Mouse (Mus musculus) limb, embryonic 14.5 days (tissue): ENCODE measurements around the gene Col24a1. TPM values are rescaled to one million over a fixed set of nuclear protein-coding genes. Genes with fewer than 3 reads are reported as not detected.

Experiments used
- ATAC-seq: fragments of 200-750 bp; cut with Nextera tagmentation; 2 replicates; pipeline ENCODE4 v1.8.0; 2017; ENCODE audit warnings: low read depth, moderate number of reproducible peaks, moderate TSS enrichment; ENCODE audit not compliant: low FRiP score
- DNase-seq: peaks from one replicate; pipeline ENCODE4 v3.0.0-alpha.2; 2015; ENCODE audit warnings: low spot score
- H3K27ac ChIP-seq: fragments of 300-500 bp; sonication (generic); replicated peaks from 2 replicates; pipeline ENCODE4 v1.5.1; 2014; ENCODE audit warnings: low read depth, mild to moderate bottlenecking, low read length, moderate library complexity, mixed read lengths
- H3K27me3 ChIP-seq: fragments of 300-500 bp; sonication (generic); 2 replicates; pipeline ENCODE4 v1.6.1; 2014; ENCODE audit warnings: low read length, mixed read lengths; ENCODE audit not compliant: control insufficient read depth, insufficient read depth
- H3K36me3 ChIP-seq: fragments of 300-500 bp; sonication (generic); 2 replicates; pipeline ENCODE4 v1.6.1; 2014; ENCODE audit warnings: mild to moderate bottlenecking, low read length, moderate library complexity, mixed read lengths; ENCODE audit not compliant: control insufficient read depth, insufficient read depth
- H3K4me1 ChIP-seq: fragments of 300-500 bp; sonication (generic); 2 replicates; pipeline ENCODE4 v1.6.1; 2014; ENCODE audit warnings: antibody characterized with exemption, low read length, mixed read lengths; ENCODE audit not compliant: control insufficient read depth, insufficient read depth
- H3K4me2 ChIP-seq: fragments of 300-500 bp; sonication (generic); replicated peaks from 2 replicates; pipeline ENCODE4 v1.6.1; 2014; ENCODE audit warnings: low read depth, mild to moderate bottlenecking, low read length, moderate library complexity; ENCODE audit not compliant: severe bottlenecking
- H3K4me3 ChIP-seq: fragments of 300-500 bp; sonication (generic); replicated peaks from 2 replicates; pipeline ENCODE4 v1.5.1; 2014; ENCODE audit warnings: low read length
- H3K9ac ChIP-seq: fragments of 300-500 bp; sonication (generic); 2 replicates; pipeline ENCODE4 v1.6.1; 2014; ENCODE audit warnings: mild to moderate bottlenecking, low read depth, low read length, moderate library complexity; ENCODE audit not compliant: severe bottlenecking
- H3K9me3 ChIP-seq: fragments of 300-500 bp; sonication (generic); 2 replicates; pipeline ENCODE4 v1.6.1; 2016; ENCODE audit warnings: low read length; ENCODE audit not compliant: control insufficient read depth
- POLR2A ChIP-seq: fragments of 200-500 bp; IDR thresholded peaks from 2 replicates; pipeline ENCODE4 v1.8.0; 2012; ENCODE audit warnings: inconsistent platforms, mild to moderate bottlenecking, moderate library complexity, borderline replicate concordance; ENCODE audit not compliant: insufficient read depth, insufficient read length; ENCODE audit errors: extremely low read depth
- WGBS: fragments of 180-500 bp; shearing (Covaris S2); extraction: QIAGEN DNeasy Blood & Tissue Kit; methylation state at CpG from one replicate; pipeline ENCODE4 v1.1.7; 2014; 5-methylcytosine and 5-hydroxymethylcytosine counted together
- polyA plus RNA-seq, 2 experiments: library from polyadenylated mRNA; depleted of rRNA in 1 of 2; stranded (reverse) in 1 of 2; unstranded in 1 of 2; fragments of >200 nt; fragmentation: Nextera tagmentation in 1 of 2; extraction: Ambion mirVana in 1 of 2; gene quantifications; 2 replicates each; pipeline versions ENCODE4 v1.2.1 to v1.2.3; 2012 to 2014

Col24a1 gene
- polyA plus RNA-seq, 2 experiments, result 9.5 to 24.0 TPM

DNA sequence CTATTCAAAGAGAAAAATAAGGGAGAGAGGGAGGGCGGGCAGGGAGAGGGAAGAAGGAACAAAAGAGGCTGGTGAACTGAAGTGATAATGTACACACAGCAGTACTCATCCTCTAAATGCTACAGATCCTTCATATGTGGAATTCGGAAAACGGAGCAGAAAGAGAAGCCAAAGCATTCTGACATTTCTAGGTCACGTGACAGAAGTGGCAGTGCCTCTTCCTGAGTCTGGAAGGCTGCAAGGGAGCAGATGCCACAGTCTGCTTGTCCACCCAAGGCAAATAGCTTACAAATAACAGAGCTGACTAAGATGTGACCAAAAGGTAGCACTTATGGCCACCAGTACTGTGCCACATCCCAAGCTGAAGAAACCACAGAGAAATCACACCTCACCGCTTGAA is 164.8 kb downstream of the Col24a1 start:
- 74% methylated on average over 5 of the region's 5 CpGs for WGBS
- Histone ChIP-seq H3K27me3 (no peaks in the 10 kb centered on the region), H3K4me2 (no peak overlapping the region), H3K36me3 (0 out of 2 replicates have a peak, but pooled peaks cover 3% of the 10 kb centered on the region), H3K4me1 (no peaks in the 10 kb centered on the region), H3K4me3 (no peak overlapping the region), H3K9ac (no peak overlapping the region), H3K9me3 (no peaks in the 10 kb centered on the region), H3K27ac (no peak overlapping the region)
- ATAC-seq, result no peak
- TF ChIP-seq POLR2A, result no peak
- no peak for DNase-seq

GRCm38 (mm10) chr3:145462351-145462750 is 170.1 kb downstream of the Col24a1 start:
- H3K4me2 ChIP-seq, result no peak overlapping the region
- no peaks in the 10 kb centered on the region for H3K9me3 ChIP-seq
- H3K9ac ChIP-seq, result no peak overlapping the region
- ATAC-seq (no peak), DNase-seq (no peak)
- WGBS, result 62% methylated on average over 7 of the region's 7 CpGs
- H3K27me3 ChIP-seq, result no peaks in the 10 kb centered on the region
- H3K4me3 ChIP-seq, result no peak overlapping the region
- no peak for TF ChIP-seq POLR2A
- no peak overlapping the region for H3K27ac ChIP-seq
- H3K4me1 ChIP-seq, result no peaks in the 10 kb centered on the region
- 0 out of 2 replicates have a peak, but pooled peaks cover 3% of the 10 kb centered on the region for H3K36me3 ChIP-seq

DNA sequence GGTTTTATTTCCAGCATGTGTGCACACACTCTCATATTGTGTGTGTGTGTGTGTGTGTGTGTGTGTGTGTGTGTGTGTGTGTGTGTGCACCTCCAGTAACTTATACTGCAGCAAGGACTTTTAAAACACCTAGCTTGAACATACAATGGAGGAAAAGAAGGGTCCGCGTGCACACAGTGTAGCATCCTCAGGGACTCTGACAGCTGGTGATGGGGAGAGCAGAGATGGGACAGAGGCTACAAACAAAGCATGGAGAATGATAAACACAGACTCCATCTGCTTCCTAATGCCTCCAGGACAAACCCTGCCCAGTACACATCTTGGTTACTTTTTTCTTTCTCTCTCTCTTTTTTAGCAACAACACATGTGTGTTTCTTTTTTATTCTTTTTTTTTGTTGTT is 171.5 kb downstream of the Col24a1 start:
- WGBS, result 73% methylated on average over 2 of the region's 2 CpGs
- ATAC-seq (no peak), DNase-seq (no peak)
- H3K27me3 ChIP-seq, result no peaks in the 10 kb centered on the region
- TF ChIP-seq POLR2A, result no peak
- H3K27ac ChIP-seq, result no peak overlapping the region
- H3K36me3 ChIP-seq, result 0 out of 2 replicates have a peak, but pooled peaks cover 3% of the 10 kb centered on the region
- H3K9me3 ChIP-seq, result no peaks in the 10 kb centered on the region
- H3K9ac ChIP-seq, result no peak overlapping the region
- no peak overlapping the region for H3K4me2 ChIP-seq
- H3K4me3 ChIP-seq, result no peak overlapping the region
- H3K4me1 ChIP-seq, result no peaks in the 10 kb centered on the region

- no peaks in the 10 kb centered on the region for H3K4me1 ChIP-seq
- no peak overlapping the region for H3K4me2 ChIP-seq
- H3K9ac ChIP-seq, result no peak overlapping the region
- no peak overlapping the region for H3K27ac ChIP-seq
- H3K27me3 ChIP-seq, result no peaks in the 10 kb centered on the region
- H3K9me3 ChIP-seq, result no peaks in the 10 kb centered on the region
- ATAC-seq (peak; percentile 41; the same call in 1 of the 2 replicates), DNase-seq (no peak)
- no peaks in the 10 kb centered on the region for H3K36me3 ChIP-seq
- 50% methylated on average over 4 of the region's 4 CpGs for WGBS
- H3K4me3 ChIP-seq, result no peak overlapping the region
- TF ChIP-seq POLR2A, result no peak
Measured at GRCm38 (mm10) chr3:145471094-145471493, 178.8 kb downstream of the Col24a1 start.

DNA sequence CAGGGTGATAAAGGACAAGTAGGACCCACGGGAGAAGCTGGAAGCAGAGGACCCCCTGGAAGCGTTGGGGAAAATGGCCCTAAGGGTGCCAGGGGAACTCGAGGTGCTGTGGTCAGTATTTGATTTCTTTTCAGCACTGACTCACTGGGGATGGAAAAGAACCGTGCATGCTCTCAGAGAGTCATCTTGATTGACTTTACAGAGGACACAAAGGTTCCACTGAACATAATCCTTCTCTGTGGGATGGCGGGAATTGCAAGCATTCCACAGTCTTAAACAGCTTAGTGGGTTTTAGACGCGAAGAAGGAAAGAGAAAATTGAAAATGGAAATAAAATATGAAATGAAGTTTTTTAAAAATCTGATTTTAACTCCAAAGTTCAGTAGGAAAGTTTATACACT is 181.9 kb downstream of the Col24a1 start:
- 65% methylated on average over 7 of the region's 7 CpGs for WGBS
- ATAC-seq (no peak), DNase-seq (no peak)
- H3K36me3 ChIP-seq, result no peaks in the 10 kb centered on the region
- no peaks in the 10 kb centered on the region for H3K4me1 ChIP-seq
- H3K4me3 ChIP-seq, result no peak overlapping the region
- no peak for TF ChIP-seq POLR2A
- H3K9ac ChIP-seq, result no peak overlapping the region
- no peak overlapping the region for H3K4me2 ChIP-seq
- no peaks in the 10 kb centered on the region for H3K9me3 ChIP-seq
- H3K27me3 ChIP-seq, result no peaks in the 10 kb centered on the region
- H3K27ac ChIP-seq, result no peak overlapping the region

DNA sequence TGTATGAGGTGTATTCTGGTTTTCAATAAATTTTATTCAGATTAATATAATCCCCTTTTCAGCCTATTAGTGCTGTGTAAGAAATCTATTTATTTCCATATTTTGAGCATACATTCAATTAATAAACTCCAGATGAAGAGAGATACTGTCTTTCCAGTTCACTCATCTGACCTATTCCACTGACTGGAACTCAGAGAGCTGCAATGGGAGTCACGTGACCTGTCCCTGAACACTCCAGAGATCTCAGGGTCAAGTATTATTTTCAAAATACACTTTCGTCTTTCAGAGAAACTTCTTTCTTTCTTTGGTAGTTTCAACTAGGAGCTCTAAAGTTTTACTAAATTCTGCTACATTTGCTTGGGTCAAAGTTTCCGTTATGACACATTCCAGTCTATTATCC is 184.4 kb downstream of the Col24a1 start:
- Histone ChIP-seq H3K4me1 (no peaks in the 10 kb centered on the region), H3K9me3 (no peaks in the 10 kb centered on the region), H3K4me2 (no peak overlapping the region), H3K9ac (no peak overlapping the region), H3K36me3 (no peaks in the 10 kb centered on the region), H3K27me3 (no peaks in the 10 kb centered on the region), H3K4me3 (no peak overlapping the region), H3K27ac (no peak overlapping the region)
- 85% methylated on average over 3 of the region's 3 CpGs for WGBS
- ATAC-seq, result no peak
- TF ChIP-seq POLR2A, result no peak
- DNase-seq, result no peak
